Mouse (Mus musculus) frontal cortex, postnatal 36 days (tissue): Measurements from ENCODE around the gene Hspb9.

Experiments used
- DNase-seq, 2 experiments: peaks; one replicate each; pipeline ENCODE4 v3.0.0; 2022; ENCODE audit warnings: low spot score in 2 of 2

Gene Hspb9

DNA sequence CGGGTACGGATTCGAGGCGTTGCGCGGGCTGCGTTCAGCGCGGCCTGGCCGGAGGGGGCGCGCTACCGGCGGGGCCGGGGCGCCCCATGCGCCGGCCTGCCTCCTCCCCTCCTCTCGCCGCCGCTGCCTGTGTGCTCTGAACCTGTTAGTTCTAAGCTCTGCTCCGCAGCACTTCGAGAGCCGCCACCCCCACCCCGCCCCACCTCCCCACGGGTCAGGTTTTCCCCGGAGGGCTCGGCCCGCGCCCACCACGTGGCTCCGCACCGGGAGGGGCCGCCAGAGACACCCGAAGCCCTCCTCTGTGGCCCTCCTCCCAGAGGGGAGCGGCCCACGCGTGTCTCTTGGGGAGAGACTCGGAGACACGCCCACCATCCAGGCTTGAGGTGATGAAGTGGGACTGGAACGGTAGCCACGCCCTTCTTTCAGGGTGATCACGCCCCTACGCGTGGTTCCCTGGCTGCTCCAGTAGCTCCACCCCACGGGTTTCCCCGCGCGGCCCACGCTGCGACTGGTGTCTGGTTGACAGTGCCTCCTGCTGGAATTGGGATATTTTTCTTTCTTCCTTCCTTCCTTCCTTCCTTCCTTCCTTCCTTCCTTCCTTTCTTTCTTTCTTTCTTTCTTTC, 46.1 kb downstream of the Hspb9 start, which contains the start of gene Kcnh4:
Gene Kcnh4, minus strand, starts transcription at position 332 of the 623 bp plus-strand sequence.
- DNase-seq = peak; percentile 90 to 94

DNA sequence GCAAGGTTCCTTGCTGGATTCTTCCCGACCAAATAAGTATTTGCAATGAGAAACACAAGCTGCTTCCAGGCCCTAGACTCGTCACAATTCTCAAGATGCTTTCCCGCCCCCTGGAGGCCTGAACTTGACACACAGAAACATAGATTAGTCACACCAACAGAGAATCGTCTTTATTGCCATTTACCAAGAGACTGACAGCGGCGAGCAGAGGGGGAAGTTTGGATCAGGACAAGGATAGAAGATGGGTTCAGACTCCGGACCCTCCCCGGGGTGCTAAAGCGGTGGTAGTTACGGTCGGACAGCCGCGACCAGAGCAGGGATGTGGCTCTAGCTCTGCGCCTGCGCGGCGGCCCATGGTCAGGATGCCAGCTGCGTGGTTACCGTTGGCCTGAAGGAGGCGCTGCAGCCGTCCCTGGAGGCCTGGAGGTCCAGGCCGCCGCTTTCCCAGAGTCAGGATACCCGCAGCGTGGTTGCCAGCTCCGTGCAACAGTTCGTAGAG, 47.9 kb downstream of the Hspb9 start:
- DNase-seq = peak; percentile 92 to 94

- no peak for DNase-seq
These were observed 49.2 kb downstream of the Hspb9 start, which contains the start of gene Hcrt for GRCm38 (mm10) chr11:100762831-100763230. Gene Hcrt (minus strand): TSS chr11:100762931.
